Mouse (Mus musculus) bone marrow macrophage, adult 2 months (primary cell): ENCODE data around the gene Gm49368.

ENCODE experiments used
- CTCF ChIP-seq: IDR thresholded peaks from 2 replicates; pipeline ENCODE4 v1.5.1; 2012; ENCODE audit warnings: low read depth, mild to moderate bottlenecking, low read length, moderate library complexity
- POLR2A ChIP-seq: IDR thresholded peaks from 2 replicates; pipeline ENCODE4 v1.6.1; 2012; ENCODE audit warnings: mild to moderate bottlenecking, low read depth, low read length, borderline replicate concordance

DNA sequence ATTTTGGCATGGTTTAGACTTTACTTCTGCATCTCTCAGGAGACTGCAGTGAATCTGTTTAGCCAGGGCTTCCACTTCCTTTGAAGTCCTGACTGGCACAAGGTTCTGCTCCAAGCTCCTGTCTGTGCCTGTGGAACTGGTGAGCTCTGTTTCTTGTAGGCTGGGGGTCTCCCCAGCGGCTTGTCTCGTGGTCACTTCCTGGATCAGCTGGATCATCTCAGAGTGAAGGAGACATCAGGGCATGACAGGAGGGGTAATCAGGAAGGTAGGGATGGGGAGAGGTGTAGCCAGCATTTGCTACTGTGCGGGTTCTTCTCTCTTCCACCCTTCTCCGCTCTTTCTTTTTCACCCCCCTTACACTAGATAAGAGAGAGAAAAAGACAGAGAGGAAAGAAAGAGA is 9.3 kb downstream of the Gm49368 start:
- TF ChIP-seq CTCF, result no peak
- TF ChIP-seq POLR2A, result no peak
